Mouse (Mus musculus) embryonic fibroblast, embryonic 13.5 days (primary cell): ENCODE results near the gene Fbln1.

Experiments
- CTCF ChIP-seq: IDR thresholded peaks from 2 replicates; pipeline ENCODE4 v1.5.1; 2011; ENCODE audit warnings: mild to moderate bottlenecking, control low read depth, low read length, moderate library complexity, borderline replicate concordance; ENCODE audit not compliant: insufficient read depth
- POLR2A ChIP-seq: IDR thresholded peaks from 2 replicates; pipeline ENCODE4 v1.6.1; 2011; ENCODE audit warnings: low read depth, mild to moderate bottlenecking, control low read depth, low read length, moderate library complexity

DNA sequence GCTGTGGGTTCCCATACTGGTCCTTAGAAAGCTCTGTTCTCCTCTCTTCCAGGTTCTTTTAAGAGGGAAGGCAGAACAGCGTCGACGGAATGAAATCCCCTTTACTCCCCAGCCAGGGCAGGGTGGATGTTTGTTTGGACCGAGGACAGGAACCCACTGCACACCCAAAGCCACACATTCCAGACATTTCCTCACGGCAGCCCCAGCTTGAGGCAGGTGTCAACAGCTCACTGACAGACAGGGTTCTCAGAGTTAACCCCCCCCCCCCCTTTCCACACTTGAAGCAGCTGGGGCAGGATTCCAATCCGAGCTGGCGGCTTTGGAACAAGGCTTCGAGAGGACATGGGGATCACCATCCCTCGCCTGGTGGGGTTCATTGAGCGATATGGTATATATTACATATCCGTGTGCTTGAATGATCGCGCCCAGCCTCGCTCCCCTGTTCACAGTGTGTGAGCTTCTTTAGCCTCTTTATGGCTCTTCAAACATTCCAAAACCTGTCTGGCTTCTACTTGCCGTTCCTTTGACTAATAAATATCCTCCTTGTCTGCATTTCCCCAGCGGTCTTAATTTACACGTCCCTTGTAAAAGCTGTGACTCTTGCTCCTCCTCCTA is 92.5 kb downstream of the Fbln1 start:
- TF ChIP-seq CTCF (no peak), POLR2A (no peak)
